Comparison of ENCODE assay signal across 17 mouse cellular contexts in genomic region chr8:88431389-88431788, GRCm38 (mm10).
A peak's percentile ranks its signal among the peaks of the same experiment; 100 is the strongest.
DNase-seq lines count a peak whose midpoint lies in the region; ATAC-seq lines count a peak whose summit lies in the region.
"Had no signal": no experiment of that assay in that cellular context is flagged by ENCODE, and none has a peak within 500 bp of the region (broad histone marks: within the 10 kb centered on the region; RNA-seq: fewer than 3 reads in every experiment).

No protein-coding gene starts in this region.

- no peak overlapping the region for H3K4me3 ChIP-seq in embryonic facial prominence, embryonic 10.5 days
- no peak overlapping the region for H3K4me3 ChIP-seq in embryonic facial prominence, embryonic 12.5 days
- H3K4me3 ChIP-seq in limb, embryonic 10.5 days, result no peak overlapping the region; the same call in 1 of the 2 replicates
- no peak overlapping the region for H3K4me3 ChIP-seq in limb, embryonic 15.5 days
- H3K4me3 ChIP-seq: heart, embryonic 13.5 days; hindbrain, embryonic 12.5 days had no signal

- 0 out of 2 replicates have a peak, but pooled peaks have one; percentile 15 for ATAC-seq in embryonic facial prominence, embryonic 12.5 days (ENCODE audit: insufficient number of reproducible peaks, insufficient read depth, low FRiP score, low TSS enrichment)
- ATAC-seq in limb, embryonic 15.5 days (ENCODE audit: insufficient number of reproducible peaks, low FRiP score, low TSS enrichment, low read depth), result no peak
- no peak for ATAC-seq in erythroblast, adult 5-6 weeks (replicated peaks; ENCODE audit: low FRiP score, poor library complexity, severe bottlenecking)
- ATAC-seq: forebrain, embryonic 14.5 days; hindbrain, postnatal 0 days had no signal

- 46% methylated on average over 6 of the region's 6 CpGs for WGBS in embryonic facial prominence, embryonic 10.5 days
- WGBS in embryonic facial prominence, embryonic 12.5 days, result 40% methylated on average over 6 of the region's 6 CpGs
- 31% methylated on average over 6 of the region's 6 CpGs for WGBS in limb, embryonic 10.5 days
- WGBS in limb, embryonic 15.5 days, result 20% methylated on average over 6 of the region's 6 CpGs

- H3K27me3 ChIP-seq in embryonic facial prominence, embryonic 10.5 days (replicated peaks; ENCODE audit: low read depth, poor library complexity, severe bottlenecking), result peaks cover 25% of the 10 kb centered on the region
- peaks cover under 1% of the 10 kb centered on the region; the same call in 1 of the 2 replicates for H3K27me3 ChIP-seq in embryonic facial prominence, embryonic 12.5 days
- peaks cover 26% of the 10 kb centered on the region for H3K27me3 ChIP-seq in limb, embryonic 10.5 days (ENCODE audit: low read depth, poor library complexity, severe bottlenecking)
- H3K27me3 ChIP-seq in limb, embryonic 15.5 days, result no peaks in the 10 kb centered on the region
- H3K27me3 ChIP-seq: hindbrain, embryonic 12.5 days had no signal

- peak overlapping the region; percentile 54; the same call in 1 of the 2 replicates for H3K27ac ChIP-seq in embryonic facial prominence, embryonic 10.5 days (replicated peaks)
- 0 out of 2 replicates have a peak overlapping the region, but pooled peaks have one; percentile 36 for H3K27ac ChIP-seq in embryonic facial prominence, embryonic 12.5 days
- peak overlapping the region; percentile 54 for H3K27ac ChIP-seq in limb, embryonic 10.5 days
- H3K27ac ChIP-seq in limb, embryonic 15.5 days, result 0 out of 2 replicates have a peak overlapping the region, but pooled peaks have one; percentile 1
- H3K27ac ChIP-seq: heart, embryonic 13.5 days; hindbrain, embryonic 12.5 days; hindbrain, postnatal 0 days had no signal

- peaks cover 12% of the 10 kb centered on the region for H3K4me1 ChIP-seq in embryonic facial prominence, embryonic 10.5 days
- peaks cover 5% of the 10 kb centered on the region; the same call in 1 of the 2 replicates for H3K4me1 ChIP-seq in embryonic facial prominence, embryonic 12.5 days
- peaks cover 27% of the 10 kb centered on the region for H3K4me1 ChIP-seq in limb, embryonic 10.5 days
- H3K4me1 ChIP-seq in limb, embryonic 15.5 days, result peaks cover 7% of the 10 kb centered on the region
- H3K4me1 ChIP-seq: heart, embryonic 13.5 days; hindbrain, embryonic 12.5 days had no signal

- 0 out of 2 replicates have a peak overlapping the region, but pooled peaks have one; percentile 7 for H3K9ac ChIP-seq in embryonic facial prominence, embryonic 12.5 days
- no peak overlapping the region for H3K9ac ChIP-seq in limb, embryonic 15.5 days
- H3K9ac ChIP-seq: heart, embryonic 13.5 days; hindbrain, embryonic 12.5 days had no signal

- H3K36me3 ChIP-seq in embryonic facial prominence, embryonic 10.5 days (replicated peaks), result no peaks in the 10 kb centered on the region
- H3K36me3 ChIP-seq in embryonic facial prominence, embryonic 12.5 days, result no peaks in the 10 kb centered on the region
- no peaks in the 10 kb centered on the region for H3K36me3 ChIP-seq in limb, embryonic 10.5 days
- no peaks in the 10 kb centered on the region for H3K36me3 ChIP-seq in limb, embryonic 15.5 days
- H3K36me3 ChIP-seq: heart, embryonic 13.5 days; hindbrain, embryonic 12.5 days had no signal

- no peaks in the 10 kb centered on the region for H3K9me3 ChIP-seq in embryonic facial prominence, embryonic 10.5 days
- H3K9me3 ChIP-seq in embryonic facial prominence, embryonic 12.5 days, result no peaks in the 10 kb centered on the region
- H3K9me3 ChIP-seq in limb, embryonic 10.5 days (replicated peaks), result no peaks in the 10 kb centered on the region
- H3K9me3 ChIP-seq in limb, embryonic 15.5 days, result no peaks in the 10 kb centered on the region
- H3K9me3 ChIP-seq: heart, embryonic 13.5 days; hindbrain, embryonic 12.5 days had no signal

- DNase-seq in embryonic facial prominence, embryonic 10.5 days (ENCODE audit: low spot score), result no peak
- DNase-seq in limb, embryonic 10.5 days (ENCODE audit: low spot score), result no peak
- no peak for DNase-seq in cerebellum, adult 18-20 months
- DNase-seq: adrenal gland, adult 8-10 months; adrenal gland, postnatal 36 days; cerebellum, adult 9-10 months; cerebellum, postnatal 25 days; gastrocnemius, postnatal 36 days; heart, adult 11 months; heart, postnatal 36 days had no signal

- H3K4me2 ChIP-seq in embryonic facial prominence, embryonic 12.5 days (replicated peaks), result no peak overlapping the region
- H3K4me2 ChIP-seq in limb, embryonic 15.5 days, result no peak overlapping the region
- H3K4me2 ChIP-seq: heart, embryonic 13.5 days; hindbrain, embryonic 12.5 days had no signal

Comparison
In these comparisons a context has a peak if more than half of its experiments do, and no peak if none do; other contexts are left out.
1. H3K27ac ChIP-seq: peak in every context shown above with its lines; median percentile 54 in embryonic facial prominence, embryonic 10.5 days; 54 in limb, embryonic 10.5 days; 36 in embryonic facial prominence, embryonic 12.5 days; 1 in limb, embryonic 15.5 days.